Mouse (Mus musculus) 3T3-L1 (cell line): ENCODE measurements at regions not wholly inside any gene's neighbourhood (a gene's known extent, or its start where the extent isn't known, plus 50 kb on each side); places are given as distances from the start of the nearest gene placed in this dataset.

Source experiments
- DNase-seq: peaks from one replicate; pipeline ENCODE4 v3.0.0-alpha.2; 2015; ENCODE audit warnings: low read depth, low spot score

GRCm38 (mm10) chr5:26206766-26207122 lies 50.7 kb upstream of the Gm7361 start:
- DNase-seq: no peak

- no peak for DNase-seq
Measured at GRCm38 (mm10) chr5:26206066-26206765, 51.3 kb upstream of the Gm7361 start.

GRCm38 (mm10) chr5:26202471-26202870 lies 55.0 kb upstream of the Gm7361 start:
- DNase-seq: no peak

GRCm38 (mm10) chr5:26189377-26189776 lies 68.1 kb upstream of the Gm7361 start:
- DNase-seq: peak; percentile 6

- no peak for DNase-seq
Measured at GRCm38 (mm10) chr5:26187212-26187611, 66.0 kb upstream of the Gm10220 start.

- DNase-seq: no peak
Measured at GRCm38 (mm10) chr5:26185417-26185816, 64.2 kb upstream of the Gm10220 start.

- no peak for DNase-seq
Measured at GRCm38 (mm10) chr5:26176064-26176463, 54.8 kb upstream of the Gm10220 start.

GRCm38 (mm10) chr5:26171662-26172384 lies 50.6 kb upstream of the Gm10220 start:
- no peak for DNase-seq

- no peak for DNase-seq
Measured at GRCm38 (mm10) chr5:26170717-26171500, 49.7 kb upstream of the Gm10220 start.
